Mouse (Mus musculus) lung, postnatal 0 days (tissue): ENCODE measurements at regions not wholly inside any gene's neighbourhood (a gene's known extent, or its start where the extent isn't known, plus 50 kb on each side); places are given as distances from the start of the nearest gene placed in this dataset.

Experiments
- CTCF ChIP-seq: IDR thresholded peaks from 2 replicates; pipeline ENCODE4 v1.5.1; 2016; ENCODE audit warnings: antibody characterized with exemption, mild to moderate bottlenecking
- EP300 ChIP-seq: IDR thresholded peaks from 2 replicates; pipeline ENCODE4 v1.6.1; 2016; ENCODE audit warnings: antibody characterized with exemption, mild to moderate bottlenecking, control low read depth

- TF ChIP-seq CTCF (no peak), EP300 (no peak)
These were observed 610.8 kb downstream of the Zfp706 start for GRCm38 (mm10) chr15:36396791-36397190.
